Mouse (Mus musculus) ZHBTc4 (cell line): ENCODE results near the gene Rassf6.
"Not testable (repeated sequence)": the region's sequence is repeated elsewhere in the genome, so short reads cannot be mapped to it uniquely, and the experiment has no call there.

Source experiments
- DNase-seq: peaks from one replicate; pipeline ENCODE4 v3.0.0-alpha.2; 2011; ENCODE audit warnings: low read depth, low spot score

Rassf6 gene

GRCm38 (mm10) chr5:90624708-90625425, 15.6 kb downstream of the Rassf6 start:
- DNase-seq = peak; percentile 12

- no peak for DNase-seq
These were observed 17.2 kb downstream of the Rassf6 start for GRCm38 (mm10) chr5:90623209-90623608.

- no peak for DNase-seq
These were observed 18.7 kb downstream of the Rassf6 start for GRCm38 (mm10) chr5:90621726-90622125.

GRCm38 (mm10) chr5:90621316-90621715, 19.1 kb downstream of the Rassf6 start:
- no peak for DNase-seq

- no peak for DNase-seq
These were observed 22.6 kb downstream of the Rassf6 start for GRCm38 (mm10) chr5:90617859-90618258.

GRCm38 (mm10) chr5:90612751-90613150, 27.7 kb downstream of the Rassf6 start:
- DNase-seq = not testable (repeated sequence)

GRCm38 (mm10) chr5:90611996-90612611, 28.4 kb downstream of the Rassf6 start:
- no peak for DNase-seq

GRCm38 (mm10) chr5:90611388-90611787, 29.1 kb downstream of the Rassf6 start:
- DNase-seq = no peak

GRCm38 (mm10) chr5:90608906-90609305, 31.6 kb downstream of the Rassf6 start:
- DNase-seq = no peak

- DNase-seq = no peak
These were observed 37.0 kb downstream of the Rassf6 start for GRCm38 (mm10) chr5:90603407-90603923.

GRCm38 (mm10) chr5:90601469-90601868, 39.0 kb downstream of the Rassf6 start:
- peak; percentile 70 for DNase-seq

- DNase-seq = no peak
These were observed 44.3 kb downstream of the Rassf6 start for GRCm38 (mm10) chr5:90596155-90596554.

- no peak for DNase-seq
These were observed 45.5 kb downstream of the Rassf6 start for GRCm38 (mm10) chr5:90594945-90595344.

GRCm38 (mm10) chr5:90591936-90592335, 48.5 kb downstream of the Rassf6 start:
- no peak for DNase-seq

GRCm38 (mm10) chr5:90590676-90591075, 49.8 kb downstream of the Rassf6 start:
- DNase-seq = no peak

- DNase-seq = peak; percentile 73
These were observed 51.5 kb downstream of the Rassf6 start for GRCm38 (mm10) chr5:90588708-90589595.

GRCm38 (mm10) chr5:90588104-90588503, 52.4 kb downstream of the Rassf6 start:
- no peak for DNase-seq

- DNase-seq = no peak
These were observed 53.9 kb downstream of the Rassf6 start for GRCm38 (mm10) chr5:90586511-90586910.

GRCm38 (mm10) chr5:90584799-90585198, 55.7 kb downstream of the Rassf6 start:
- no peak for DNase-seq

- no peak for DNase-seq
These were observed 58.3 kb downstream of the Rassf6 start for GRCm38 (mm10) chr5:90582179-90582578.

- no peak for DNase-seq
These were observed 60.9 kb downstream of the Rassf6 start for GRCm38 (mm10) chr5:90579556-90579955.

- no peak for DNase-seq
These were observed 62.7 kb downstream of the Rassf6 start for GRCm38 (mm10) chr5:90577751-90578150.
